Mouse (Mus musculus) spleen, adult 12 weeks (tissue): ENCODE data around the gene Pgghg.

Experiments
- DNase-seq: peaks from one replicate; pipeline ENCODE4 v3.0.0; 2022; ENCODE audit warnings: low spot score

Pgghg gene

GRCm38 (mm10) chr7:140990622-140991021, 49.4 kb downstream of the Pgghg start:
- no peak for DNase-seq

- no peak for DNase-seq
These were observed 50.0 kb downstream of the Pgghg start for GRCm38 (mm10) chr7:140991117-140991689.
